9 mouse cellular contexts compared by ENCODE assay signal in genomic region chr11:104315703-104316102, GRCm38 (mm10).
DNase-seq lines count a peak whose midpoint lies in the region; ATAC-seq and TF ChIP-seq lines count a peak whose summit lies in the region.
"Had no signal": no experiment of that assay in that cellular context is flagged by ENCODE, and none has a peak within 500 bp of the region (broad histone marks: within the 10 kb centered on the region; RNA-seq: fewer than 3 reads in every experiment).

No protein-coding gene starts in this region.

- WGBS in heart, embryonic 11.5 days (ENCODE audit: insufficient replicate concordance) = 8% methylated on average over 6 of the region's 6 CpGs
- WGBS in large intestine, adult 2 months = under 1% methylated on average over 6 of the region's 6 CpGs
- 5% methylated on average over 6 of the region's 6 CpGs for WGBS in spleen, adult 2 months

- no peak overlapping the region for H3K4me3 ChIP-seq in heart, embryonic 11.5 days (ENCODE audit: low read depth, low read length)
- no peak overlapping the region for H3K4me3 ChIP-seq in spleen, adult 2 months (ENCODE audit: extremely low read depth, insufficient read depth, insufficient read length)
- H3K4me3 ChIP-seq: megakaryocyte, embryonic 14.5 days had no signal

- ATAC-seq in heart, embryonic 11.5 days (replicated peaks; ENCODE audit: insufficient number of reproducible peaks, low FRiP score, low TSS enrichment) = no peak
- ATAC-seq in megakaryocyte, adult 5-6 weeks (ENCODE audit: poor library complexity, severe bottlenecking) = peak; percentile 71

- DNase-seq in heart, adult 11 months = peak; percentile 93
- peak; percentile 62 for DNase-seq in Muller cell, postnatal 12 days (ENCODE audit: inconsistent ontology term)
- peak; percentile 75 for DNase-seq in cerebellum, adult 8-10 months
- peak; percentile 83 for DNase-seq in gastrocnemius, adult 18-20 months (ENCODE audit: low spot score)
- DNase-seq in large intestine, adult 2 months (ENCODE audit: low read depth, low spot score) = peak; percentile 67
- DNase-seq in spleen, adult 2 months (ENCODE audit: low read depth in 1 of 2, low spot score in 2 of 2) = peak; percentile 57 to 71

- peaks cover 5% of the 10 kb centered on the region for H3K27me3 ChIP-seq in heart, embryonic 11.5 days (ENCODE audit: control insufficient read depth, insufficient read depth, low read length)
- peaks cover 5% of the 10 kb centered on the region for H3K27me3 ChIP-seq in spleen, adult 2 months (ENCODE audit: control insufficient read depth, insufficient read depth, low read length)

- H3K36me3 ChIP-seq in heart, embryonic 11.5 days (ENCODE audit: control insufficient read depth, insufficient read depth, low read length) = no peaks in the 10 kb centered on the region
- H3K36me3 ChIP-seq in spleen, adult 2 months (ENCODE audit: control insufficient read depth, insufficient read depth, low read length) = no peaks in the 10 kb centered on the region

- TF ChIP-seq CTCF in spleen, adult 2 months (IDR thresholded peaks at IDR 0.05; ENCODE audit: extremely low read depth, insufficient read depth, insufficient read length, insufficient replicate concordance) = peak; percentile 96

- no peak overlapping the region for H3K27ac ChIP-seq in heart, embryonic 11.5 days (ENCODE audit: low read depth, low read length)
- no peak overlapping the region for H3K27ac ChIP-seq in spleen, adult 2 months (ENCODE audit: insufficient read depth, low read length)

- no peak overlapping the region for H3K9ac ChIP-seq in heart, embryonic 11.5 days (ENCODE audit: low read depth, low read length)

- H3K9me3 ChIP-seq in heart, embryonic 11.5 days (replicated peaks; ENCODE audit: control insufficient read depth, low read length) = no peaks in the 10 kb centered on the region
- H3K9me3 ChIP-seq: megakaryocyte, embryonic 14.5 days had no signal

- no peak overlapping the region for H3K4me2 ChIP-seq in heart, embryonic 11.5 days

- H3K4me1 ChIP-seq in heart, embryonic 11.5 days (ENCODE audit: control insufficient read depth, insufficient read depth, low read length) = peaks cover 9% of the 10 kb centered on the region
- H3K4me1 ChIP-seq in spleen, adult 2 months (ENCODE audit: control insufficient read depth, insufficient read depth, insufficient read length) = peaks cover 6% of the 10 kb centered on the region; the same call in 1 of the 2 replicates

- no peak for TF ChIP-seq POLR2A in spleen, adult 2 months (IDR thresholded peaks at IDR 0.05; ENCODE audit: low read depth, low read length)
